Mouse (Mus musculus) left cerebral cortex, postnatal 10 days (tissue): Measurements from ENCODE around the gene Dennd2a. TPM values are rescaled to one million over a fixed set of nuclear protein-coding genes. Genes with fewer than 3 reads are reported as not detected.

ENCODE experiments used
- total RNA-seq, 2 experiments: library from RNA; stranded (reverse); gene quantifications; 2 replicates each; pipeline ENCODE4 v1.2.3; 2021

Dennd2a gene
- total RNA-seq, 2 experiments from 2014 or later, result 19.8 to 21.8 TPM

Other genes with a start within 250 kb of the Dennd2a start
- 10 to 100 TPM; 71.4 to 86.2 TPM for gene Slc37a3, start 180.2 kb downstream of the Dennd2a start, total RNA-seq
- not detected for gene Rab19, start 176.7 kb downstream of the Dennd2a start, total RNA-seq
- gene Mkrn1, start 137.4 kb downstream of the Dennd2a start, total RNA-seq, result 100 to 1,000 TPM; 174 to 180 TPM
- gene Adck2, start 16.0 kb upstream of the Dennd2a start, total RNA-seq, result 10 to 100 TPM; 24.2 to 29.8 TPM
- gene Gm42420, start 27.9 kb upstream of the Dennd2a start, total RNA-seq, result not detected
- gene Ndufb2, start 34.7 kb upstream of the Dennd2a start, total RNA-seq, result 100 to 1,000 TPM; 196 to 198 TPM
- 10 to 100 TPM; 90.9 to 92.5 TPM for gene Braf, start 167.6 kb upstream of the Dennd2a start, total RNA-seq